Mouse (Mus musculus): ENCODE data around the gene Maats1. TPM values are rescaled to one million over a fixed set of nuclear protein-coding genes. Genes with fewer than 3 reads are reported as not detected.

Gene Maats1
- polyA plus RNA-seq, 1 experiment from 2014 or later, result 0.09 TPM

DNA sequence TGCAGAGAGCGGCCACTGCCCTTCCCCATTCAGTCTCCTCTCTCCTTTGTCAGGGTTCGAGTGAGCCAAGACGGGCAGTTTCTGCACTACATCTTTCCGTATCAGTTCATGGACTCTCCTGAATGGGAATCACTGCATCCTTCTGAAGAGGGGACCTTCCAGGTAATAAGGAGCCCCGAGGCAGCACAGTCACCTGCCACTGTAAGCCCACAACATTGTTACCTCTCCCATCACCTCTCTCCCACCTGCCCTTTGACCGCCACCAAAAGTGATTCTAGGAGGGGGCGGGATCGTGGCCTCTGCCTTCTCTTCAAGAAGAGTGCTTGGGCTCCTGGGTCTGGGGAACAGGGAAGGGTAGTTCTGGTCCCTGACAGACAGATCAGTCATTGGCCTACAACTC, 27.5 kb upstream of the Maats1 start:
- H3K9me3 ChIP-seq, result no peaks in the 10 kb centered on the region
- no peak overlapping the region for H3K27ac ChIP-seq
- H3K4me1 ChIP-seq, result no peaks in the 10 kb centered on the region
- WGBS, result 84% methylated on average over 8 of the region's 8 CpGs
- H3K36me3 ChIP-seq, result no peaks in the 10 kb centered on the region
- no peak for ATAC-seq (ENCODE audit: insufficient read depth, low FRiP score, low read depth)
- H3K4me3 ChIP-seq (replicated peaks), result no peak overlapping the region
- no peaks in the 10 kb centered on the region for H3K27me3 ChIP-seq (replicated peaks)
- no peak overlapping the region for H3K9ac ChIP-seq
- no peak overlapping the region for H3K4me2 ChIP-seq

DNA sequence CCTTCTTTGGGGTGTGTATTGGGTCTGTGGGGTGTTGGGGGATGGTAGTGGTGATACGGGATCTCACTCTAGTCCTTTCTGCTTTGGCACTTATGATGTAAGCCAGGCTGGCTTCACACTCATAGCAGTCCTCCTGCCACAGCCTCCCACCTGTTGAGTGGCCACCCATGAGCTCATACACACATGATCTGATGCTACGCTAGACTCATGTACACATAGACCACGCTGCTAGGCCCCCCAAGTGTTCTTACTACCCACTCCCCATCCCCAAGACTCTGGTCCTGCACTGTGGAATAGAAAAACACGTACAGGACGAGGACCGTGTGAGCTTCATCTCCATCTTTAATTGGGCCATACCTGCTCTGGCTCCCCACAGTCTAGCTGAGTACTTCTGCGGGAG, 27.1 kb upstream of the Maats1 start:
- Histone ChIP-seq H3K4me3 (replicated peaks) (no peak overlapping the region), H3K4me2 (no peak overlapping the region), H3K9me3 (no peaks in the 10 kb centered on the region), H3K9ac (no peak overlapping the region), H3K4me1 (no peaks in the 10 kb centered on the region), H3K27me3 (replicated peaks) (no peaks in the 10 kb centered on the region), H3K27ac (no peak overlapping the region), H3K36me3 (no peaks in the 10 kb centered on the region)
- ATAC-seq (ENCODE audit: insufficient read depth, low FRiP score, low read depth), result no peak
- 83% methylated on average over 7 of the region's 7 CpGs for WGBS

DNA sequence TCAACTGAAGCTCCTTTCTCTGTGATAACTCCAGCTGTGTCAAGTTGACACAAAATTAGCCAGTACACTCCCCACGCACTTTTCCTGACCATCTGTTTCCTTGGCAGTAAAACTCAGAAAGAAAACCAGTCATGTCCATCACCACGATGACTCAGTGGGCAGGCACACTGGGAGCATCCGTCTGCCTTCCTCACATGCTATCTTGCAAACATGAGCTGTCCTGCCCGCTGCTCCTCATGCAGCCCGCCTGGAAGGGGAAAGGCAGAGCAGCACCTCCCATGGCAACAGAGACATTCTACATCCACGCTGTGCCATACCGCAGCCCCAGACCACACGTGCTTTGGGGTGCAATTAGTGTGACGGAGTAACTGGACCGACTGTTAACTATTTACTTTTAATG, 26.4 kb upstream of the Maats1 start:
- Histone ChIP-seq H3K27me3 (replicated peaks) (no peaks in the 10 kb centered on the region), H3K9ac (no peak overlapping the region), H3K9me3 (no peaks in the 10 kb centered on the region), H3K27ac (no peak overlapping the region), H3K4me2 (no peak overlapping the region), H3K4me1 (no peaks in the 10 kb centered on the region), H3K4me3 (replicated peaks) (no peak overlapping the region), H3K36me3 (no peaks in the 10 kb centered on the region)
- no peak for ATAC-seq (ENCODE audit: insufficient read depth, low FRiP score, low read depth)
- 60% methylated on average over 10 of the region's 10 CpGs for WGBS

DNA sequence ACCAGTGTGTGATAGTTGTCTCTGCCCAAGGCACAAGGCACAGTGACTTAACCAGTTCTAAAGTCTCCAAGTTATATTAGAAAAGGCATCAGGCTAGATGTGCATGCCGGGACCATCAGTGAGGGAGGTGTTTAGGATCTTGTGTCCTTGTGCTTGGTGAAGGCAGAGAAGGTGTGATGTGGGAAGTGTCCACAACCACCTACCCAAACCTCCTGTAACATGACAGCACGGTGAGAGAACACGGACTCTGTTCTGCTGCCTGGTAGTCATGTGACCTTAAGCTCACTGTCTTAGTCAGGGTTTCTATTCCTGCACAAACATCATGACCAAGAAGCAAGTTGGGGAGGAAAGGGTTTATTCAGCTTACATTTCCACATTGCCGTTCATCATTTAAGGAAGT, 24.3 kb upstream of the Maats1 start:
- H3K4me3 ChIP-seq (replicated peaks), result no peak overlapping the region
- H3K36me3 ChIP-seq, result no peaks in the 10 kb centered on the region
- peaks cover 8% of the 10 kb centered on the region for H3K4me1 ChIP-seq
- no peaks in the 10 kb centered on the region for H3K9me3 ChIP-seq
- H3K27ac ChIP-seq, result no peak overlapping the region
- 76% methylated on average over 4 of the region's 4 CpGs for WGBS
- no peak for ATAC-seq (ENCODE audit: insufficient read depth, low FRiP score, low read depth)
- H3K27me3 ChIP-seq (replicated peaks), result no peaks in the 10 kb centered on the region
- H3K9ac ChIP-seq, result no peak overlapping the region
- no peak overlapping the region for H3K4me2 ChIP-seq

DNA sequence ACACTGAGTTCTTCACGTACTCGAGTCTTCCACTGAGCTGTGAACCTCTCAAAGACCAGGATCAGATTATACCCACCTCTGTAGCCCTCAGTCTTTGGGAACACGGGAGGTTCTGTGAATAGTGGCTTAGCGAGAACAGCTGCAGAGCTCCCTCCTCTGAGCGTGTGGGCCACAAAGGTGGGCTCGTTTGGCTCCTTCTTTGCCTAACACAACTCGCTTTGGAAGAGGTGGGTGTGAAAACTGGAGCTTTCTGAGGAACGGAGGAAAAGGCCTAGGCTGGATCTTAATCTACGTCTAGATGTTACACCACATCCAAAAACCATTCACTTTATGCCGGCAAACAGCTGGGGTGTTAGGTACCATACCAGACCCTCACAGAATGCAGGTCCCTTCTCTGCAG, 23.4 kb upstream of the Maats1 start:
- Histone ChIP-seq H3K4me3 (replicated peaks) (no peak overlapping the region), H3K36me3 (no peaks in the 10 kb centered on the region), H3K9ac (no peak overlapping the region), H3K27ac (no peak overlapping the region), H3K4me1 (peaks cover 8% of the 10 kb centered on the region), H3K4me2 (no peak overlapping the region), H3K27me3 (replicated peaks) (no peaks in the 10 kb centered on the region), H3K9me3 (no peaks in the 10 kb centered on the region)
- ATAC-seq (ENCODE audit: insufficient read depth, low FRiP score, low read depth), result no peak
- WGBS, result 84% methylated on average over 10 of the region's 10 CpGs

DNA sequence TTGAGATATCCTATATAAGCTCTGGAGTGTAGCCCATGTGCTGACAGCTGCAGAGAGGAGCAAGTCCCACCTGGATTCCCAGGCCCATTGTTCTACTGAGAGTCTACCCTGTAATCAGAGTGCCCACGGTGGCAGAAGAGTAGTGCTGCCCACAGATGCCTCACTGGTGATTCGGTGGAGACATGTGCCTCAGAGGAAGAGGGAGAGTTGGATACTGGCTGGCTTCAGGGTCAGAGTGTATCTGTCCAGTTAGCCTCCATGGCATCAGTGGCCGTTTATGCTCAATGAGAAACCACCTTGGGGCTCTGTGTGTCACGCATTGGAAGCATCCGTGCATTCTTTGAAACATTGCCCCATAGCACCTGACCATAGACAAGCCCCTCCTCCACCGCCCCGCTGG, 21.7 kb upstream of the Maats1 start:
- Histone ChIP-seq H3K9me3 (no peaks in the 10 kb centered on the region), H3K9ac (no peak overlapping the region), H3K36me3 (no peaks in the 10 kb centered on the region), H3K4me2 (no peak overlapping the region), H3K4me3 (replicated peaks) (no peak overlapping the region), H3K4me1 (peaks cover 8% of the 10 kb centered on the region), H3K27me3 (replicated peaks) (no peaks in the 10 kb centered on the region), H3K27ac (no peak overlapping the region)
- WGBS, result 79% methylated on average over 7 of the region's 7 CpGs
- no peak for ATAC-seq (ENCODE audit: insufficient read depth, low FRiP score, low read depth)

DNA sequence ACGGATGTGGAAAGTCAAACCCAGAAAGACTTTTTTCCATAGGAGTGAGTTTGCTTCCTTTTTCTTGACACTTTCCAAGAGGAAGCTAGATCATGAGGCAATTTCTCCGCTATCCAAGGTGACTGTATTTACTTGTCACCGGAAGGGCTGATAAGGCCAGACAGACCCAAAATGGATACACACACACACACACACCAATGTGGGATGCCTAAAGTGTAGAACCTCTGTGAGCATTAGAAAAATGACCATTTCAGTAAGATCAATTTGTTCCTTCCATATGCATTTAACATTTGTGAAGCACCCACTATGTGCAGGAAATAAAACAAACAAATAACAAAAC, 21.3 kb upstream of the Maats1 start:
- Histone ChIP-seq H3K4me1 (peaks cover 8% of the 10 kb centered on the region), H3K27ac (no peak overlapping the region), H3K36me3 (no peaks in the 10 kb centered on the region), H3K9me3 (no peaks in the 10 kb centered on the region), H3K27me3 (replicated peaks) (no peaks in the 10 kb centered on the region), H3K9ac (no peak overlapping the region), H3K4me2 (peak overlapping the region; percentile 12; the same call in 1 of the 2 replicates), H3K4me3 (replicated peaks) (peak overlapping the region; percentile 8)
- ATAC-seq (ENCODE audit: insufficient read depth, low FRiP score, low read depth), result no peak
- 55% methylated on average over 3 of the region's 3 CpGs for WGBS

DNA sequence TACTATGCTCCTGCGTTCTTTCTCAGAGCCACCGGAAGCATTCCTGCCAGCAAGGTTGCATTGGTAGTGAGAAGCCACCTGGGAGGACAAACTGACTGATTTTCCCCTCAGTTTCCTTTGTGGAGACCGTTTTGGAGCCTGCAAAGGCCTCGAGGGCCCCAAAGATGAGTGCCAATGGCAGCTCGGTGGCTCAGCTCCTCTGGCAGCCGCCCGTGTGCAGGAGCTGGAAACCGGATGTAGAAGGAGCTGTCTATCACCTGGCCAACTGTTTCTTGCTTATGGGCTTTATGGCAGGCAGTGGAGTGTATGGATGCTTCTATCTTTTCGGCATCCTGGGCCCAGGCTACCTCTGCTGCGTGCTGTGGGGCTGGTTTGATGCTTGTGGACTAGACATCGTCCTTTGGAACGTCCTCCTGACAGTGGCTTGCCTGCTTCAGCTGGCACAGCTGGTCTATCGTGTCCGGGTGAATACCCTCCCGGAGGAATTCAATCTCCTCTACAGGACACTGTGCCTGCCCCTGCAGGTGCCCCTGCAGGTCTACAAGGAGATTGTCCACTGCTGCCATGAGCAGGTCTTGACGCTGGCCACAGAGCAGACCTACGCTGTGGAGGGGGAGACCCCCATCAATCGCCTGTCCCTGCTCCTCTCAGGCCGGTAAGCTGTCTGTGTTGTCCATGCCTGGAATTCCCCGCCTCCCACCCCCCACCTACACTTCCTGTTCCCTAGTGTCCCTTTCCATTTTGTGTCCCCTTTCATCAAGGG, 20.7 kb upstream of the Maats1 start:
- Histone ChIP-seq H3K4me3 (replicated peaks) (peak overlapping the region; percentile 8), H3K9ac (no peak overlapping the region), H3K27me3 (replicated peaks) (no peaks in the 10 kb centered on the region), H3K4me2 (peak overlapping the region; percentile 27), H3K4me1 (peaks cover 8% of the 10 kb centered on the region), H3K36me3 (no peaks in the 10 kb centered on the region), H3K9me3 (no peaks in the 10 kb centered on the region), H3K27ac (0 out of 2 replicates have a peak overlapping the region, but pooled peaks have one; percentile 21)
- WGBS, result 65% methylated on average over 20 of the region's 20 CpGs
- no peak for ATAC-seq (ENCODE audit: insufficient read depth, low FRiP score, low read depth)

DNA sequence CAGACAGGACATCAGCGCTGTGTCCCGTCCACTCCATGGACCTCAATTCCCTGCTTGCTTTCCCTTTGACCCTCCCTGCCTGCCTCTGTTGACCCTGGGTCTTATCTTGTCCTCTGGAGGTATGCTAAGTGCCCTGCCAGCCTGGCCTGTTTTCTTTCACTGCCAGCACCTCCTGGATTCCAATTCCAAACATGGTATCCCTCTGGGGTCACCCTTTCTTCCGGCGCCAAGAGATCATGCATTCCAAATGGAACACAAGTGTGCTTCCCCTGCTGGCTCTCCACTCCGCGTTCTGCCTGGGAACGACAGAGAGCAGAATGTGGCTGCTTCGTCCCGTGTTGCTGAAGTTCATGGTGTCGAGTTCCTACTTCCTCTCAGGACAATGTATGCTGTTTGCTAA, 20.0 kb upstream of the Maats1 start, which contains the start of gene Popdc2:
Gene Popdc2 (plus strand): TSS at position 277 of the 400 bp plus-strand sequence.
- H3K9ac ChIP-seq, result no peak within 1 kb of the TSS
- no peaks in the 10 kb centered on the region for H3K27me3 ChIP-seq (replicated peaks)
- H3K4me3 ChIP-seq (replicated peaks), result peak within 1 kb of the TSS; percentile 8
- no peaks in the 10 kb centered on the region for H3K36me3 ChIP-seq
- peak within 1 kb of the TSS; percentile 27 for H3K4me2 ChIP-seq
- peaks cover 8% of the 10 kb centered on the region for H3K4me1 ChIP-seq
- H3K27ac ChIP-seq, result 0 out of 2 replicates have a peak within 1 kb of the TSS, but pooled peaks have one; percentile 21
- H3K9me3 ChIP-seq, result no peaks in the 10 kb centered on the region
- WGBS, result 11% methylated on average over 10 of the region's 10 CpGs
- no peak for ATAC-seq (ENCODE audit: insufficient read depth, low FRiP score, low read depth)

DNA sequence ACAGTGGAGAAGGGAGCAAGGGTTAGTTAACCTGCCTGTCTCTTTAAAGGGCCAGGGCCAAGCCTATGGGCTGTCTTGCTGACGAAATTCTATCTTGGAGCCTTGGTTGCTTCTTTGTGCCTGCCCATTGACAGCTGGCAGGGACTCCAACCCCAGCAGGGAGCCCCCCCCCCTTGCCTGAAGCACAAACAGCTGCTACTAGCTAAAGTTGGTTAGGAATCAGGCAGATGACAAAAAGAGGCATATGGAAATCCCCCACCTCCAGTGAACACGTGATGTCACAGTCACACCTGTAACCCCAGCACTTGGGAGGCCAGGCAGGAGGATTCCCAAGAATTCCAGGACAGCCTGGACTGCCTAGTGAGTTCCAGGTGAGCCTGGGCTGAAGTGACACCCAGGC, 18.4 kb upstream of the Maats1 start:
- Histone ChIP-seq H3K27me3 (replicated peaks) (no peaks in the 10 kb centered on the region), H3K27ac (no peak overlapping the region), H3K4me3 (replicated peaks) (no peak overlapping the region), H3K4me2 (no peak overlapping the region), H3K36me3 (no peaks in the 10 kb centered on the region), H3K4me1 (peaks cover 8% of the 10 kb centered on the region), H3K9me3 (no peaks in the 10 kb centered on the region), H3K9ac (no peak overlapping the region)
- WGBS, result 30% methylated on average over 2 of the region's 2 CpGs
- no peak for ATAC-seq (ENCODE audit: insufficient read depth, low FRiP score, low read depth)

DNA sequence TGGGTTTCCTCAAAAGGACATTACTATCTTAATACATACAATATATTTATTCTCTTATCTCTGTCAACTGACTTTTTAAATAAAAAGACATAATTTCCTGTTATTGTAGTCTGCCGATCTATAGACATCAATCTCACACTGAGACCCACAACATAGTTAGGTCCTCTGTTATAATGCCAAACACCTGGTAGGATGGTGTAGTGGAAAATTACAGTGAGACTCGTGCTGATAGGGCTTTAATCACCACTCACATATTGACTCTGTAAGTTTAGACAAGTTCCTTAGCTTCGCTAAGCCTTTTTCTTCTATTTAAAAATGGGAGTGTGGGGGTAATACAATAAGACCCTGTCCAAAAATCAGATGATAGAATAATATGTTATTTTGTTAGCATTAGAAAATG, 17.9 kb upstream of the Maats1 start:
- Histone ChIP-seq H3K9me3 (no peaks in the 10 kb centered on the region), H3K27me3 (replicated peaks) (no peaks in the 10 kb centered on the region), H3K9ac (no peak overlapping the region), H3K4me1 (peaks cover 8% of the 10 kb centered on the region), H3K4me2 (no peak overlapping the region), H3K4me3 (replicated peaks) (no peak overlapping the region), H3K27ac (no peak overlapping the region), H3K36me3 (no peaks in the 10 kb centered on the region)
- 60% methylated on average over 3 of the region's 3 CpGs for WGBS
- ATAC-seq (ENCODE audit: insufficient read depth, low FRiP score, low read depth), result no peak

DNA sequence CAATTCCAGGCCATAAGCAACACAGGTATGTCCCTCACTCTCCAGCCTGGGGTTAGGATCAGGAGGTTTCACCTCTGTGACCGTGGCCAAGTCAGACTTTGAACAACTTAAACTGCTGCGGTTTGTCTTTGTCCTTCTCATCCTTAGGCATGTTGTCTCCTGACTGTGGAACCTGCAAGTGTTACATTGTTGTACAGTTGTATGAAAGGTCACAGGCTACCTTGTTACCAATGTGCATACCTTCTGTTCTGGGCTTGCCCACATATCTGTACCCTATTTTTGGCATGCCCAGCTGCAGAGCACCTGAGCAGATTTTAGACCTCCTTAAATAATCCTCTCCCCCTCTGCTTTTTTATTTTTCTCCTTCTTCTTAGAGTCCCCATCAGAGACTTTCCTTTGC, 17.3 kb upstream of the Maats1 start:
- Histone ChIP-seq H3K4me2 (no peak overlapping the region), H3K4me3 (replicated peaks) (no peak overlapping the region), H3K9me3 (no peaks in the 10 kb centered on the region), H3K9ac (no peak overlapping the region), H3K36me3 (no peaks in the 10 kb centered on the region), H3K4me1 (peaks cover 8% of the 10 kb centered on the region), H3K27me3 (replicated peaks) (no peaks in the 10 kb centered on the region), H3K27ac (no peak overlapping the region)
- 80% methylated on average over 2 of the region's 2 CpGs for WGBS
- no peak for ATAC-seq (ENCODE audit: insufficient read depth, low FRiP score, low read depth)
